Mouse (Mus musculus) small intestine, adult 2 months (tissue): Measurements from ENCODE around the gene Isx.

ENCODE experiments used
- CTCF ChIP-seq: fragments of 200-500 bp; IDR thresholded peaks from 2 replicates; pipeline ENCODE4 v1.5.1; 2012; ENCODE audit warnings: low read depth, mild to moderate bottlenecking, control low read depth, inconsistent platforms, low read length, moderate library complexity, mixed read lengths; ENCODE audit not compliant: insufficient replicate concordance, insufficient read length; ENCODE audit errors: extremely low read depth
- POLR2A ChIP-seq: fragments of 200-500 bp; IDR thresholded peaks from 2 replicates; pipeline ENCODE4 v1.6.1; 2012; ENCODE audit warnings: low read depth, mild to moderate bottlenecking, control low read depth, inconsistent platforms, low read length, moderate library complexity

GRCm38 (mm10) chr8:74855341-74855740 is 17.6 kb upstream of the Isx start:
- no peak for TF ChIP-seq CTCF
- TF ChIP-seq POLR2A, result no peak
